Mouse (Mus musculus): ENCODE measurements at regions not wholly inside any gene's neighbourhood (a gene's known extent, or its start where the extent isn't known, plus 50 kb on each side); places are given as distances from the start of the nearest gene placed in this dataset.
A peak's percentile ranks its signal among the peaks of the same experiment; 100 is the strongest.

GRCm38 (mm10) chr11:14769008-14769407 is 169.9 kb downstream of the Pom121l12 start:
- DNase-seq (ENCODE audit: low spot score): no peak

GRCm38 (mm10) chr11:14769448-14770357 is 170.6 kb downstream of the Pom121l12 start:
- no peak for DNase-seq (ENCODE audit: low spot score)

GRCm38 (mm10) chr11:14798314-14798713 is 199.2 kb downstream of the Pom121l12 start:
- no peak for DNase-seq (ENCODE audit: low spot score)

- no peak for DNase-seq (ENCODE audit: low spot score)
These were observed 200.2 kb downstream of the Pom121l12 start for GRCm38 (mm10) chr11:14799227-14799626.

GRCm38 (mm10) chr11:14818936-14819335 is 219.9 kb downstream of the Pom121l12 start:
- DNase-seq (ENCODE audit: low spot score): peak; percentile 39
